Mouse (Mus musculus) hindbrain, embryonic 14.5 days (tissue): ENCODE measurements around the gene Osbpl11. TPM values are rescaled to one million over a fixed set of nuclear protein-coding genes. Genes with fewer than 3 reads are reported as not detected.
"Not testable (repeated sequence)": the region's sequence is repeated elsewhere in the genome, so short reads cannot be mapped to it uniquely, and the experiment has no call there.

Experiments used
- ATAC-seq: fragments of 200-750 bp; cut with Nextera tagmentation; 2 replicates; pipeline ENCODE4 v1.8.0; 2017; ENCODE audit warnings: moderate number of reproducible peaks, mild to moderate bottlenecking, moderate TSS enrichment, moderate library complexity; ENCODE audit not compliant: low FRiP score
- DNase-seq: peaks from one replicate; pipeline ENCODE4 v3.0.0-alpha.2; 2015; ENCODE audit warnings: low spot score
- H3K27ac ChIP-seq: fragments of 300-500 bp; sonication (generic); 2 replicates; pipeline ENCODE4 v1.5.1; 2014; ENCODE audit warnings: mild to moderate bottlenecking, moderate library complexity
- H3K27me3 ChIP-seq: fragments of 300-500 bp; sonication (generic); 2 replicates; pipeline ENCODE4 v1.6.1; 2014; ENCODE audit warnings: mild to moderate bottlenecking, low read length, mixed read lengths; ENCODE audit not compliant: control insufficient read depth, insufficient read depth
- H3K36me3 ChIP-seq: fragments of 300-500 bp; sonication (generic); replicated peaks from 2 replicates; pipeline ENCODE4 v1.6.1; 2014; ENCODE audit not compliant: control insufficient read depth, insufficient read depth
- H3K4me1 ChIP-seq: fragments of 300-500 bp; sonication (generic); replicated peaks from 2 replicates; pipeline ENCODE4 v1.6.1; 2014; ENCODE audit warnings: antibody characterized with exemption, low read length, mixed read lengths; ENCODE audit not compliant: control insufficient read depth, insufficient read depth
- H3K4me2 ChIP-seq: fragments of 300-500 bp; sonication (generic); replicated peaks from 2 replicates; pipeline ENCODE4 v1.6.1; 2014; ENCODE audit warnings: mild to moderate bottlenecking, moderate library complexity
- H3K4me3 ChIP-seq: fragments of 300-500 bp; sonication (generic); replicated peaks from 2 replicates; pipeline ENCODE4 v1.5.1; 2014; ENCODE audit warnings: mild to moderate bottlenecking, low read length
- H3K9ac ChIP-seq: fragments of 300-500 bp; sonication (generic); 2 replicates; pipeline ENCODE4 v1.6.1; 2014
- H3K9me3 ChIP-seq: fragments of 300-500 bp; sonication (generic); 2 replicates; pipeline ENCODE4 v1.6.1; 2016; ENCODE audit warnings: low read length; ENCODE audit not compliant: control insufficient read depth
- WGBS: fragments of 180-500 bp; shearing (Covaris S2); extraction: QIAGEN DNeasy Blood & Tissue Kit; methylation state at CpG from one replicate; pipeline ENCODE4 v1.1.7; 2014; 5-methylcytosine and 5-hydroxymethylcytosine counted together
- polyA plus RNA-seq: library from polyadenylated mRNA; unstranded; fragments of >200 nt; fragmentation: Nextera tagmentation; extraction: Ambion mirVana; gene quantifications from 2 replicates; pipeline ENCODE4 v1.2.1, GENCODE M21; 2014

Osbpl11 gene
- polyA plus RNA-seq, 1 experiment from 2014 or later, result 18.0 TPM

GRCm38 (mm10) chr16:33173151-33173550 is 11.7 kb upstream of the Osbpl11 start:
- no peaks in the 10 kb centered on the region for H3K4me1 ChIP-seq
- no peak for DNase-seq

GRCm38 (mm10) chr16:33174695-33175094 is 10.2 kb upstream of the Osbpl11 start:
- no peak overlapping the region for H3K4me3 ChIP-seq
- ATAC-seq (no peak), DNase-seq (no peak)
- no peaks in the 10 kb centered on the region for H3K36me3 ChIP-seq
- no peaks in the 10 kb centered on the region for H3K4me1 ChIP-seq
- no peaks in the 10 kb centered on the region for H3K9me3 ChIP-seq
- H3K4me2 ChIP-seq, result no peak overlapping the region
- no peak overlapping the region for H3K9ac ChIP-seq
- no peak overlapping the region for H3K27ac ChIP-seq
- no peaks in the 10 kb centered on the region for H3K27me3 ChIP-seq

More at GRCm38 (mm10) chr16:33173151-33173550, 11.7 kb upstream of the Osbpl11 start:
- 70% methylated on average over 5 of the region's 5 CpGs for WGBS
- no peak overlapping the region for H3K4me2 ChIP-seq
- H3K9me3 ChIP-seq, result no peaks in the 10 kb centered on the region
- no peak for ATAC-seq
- H3K27ac ChIP-seq, result no peak overlapping the region
- H3K4me3 ChIP-seq, result no peak overlapping the region
- H3K27me3 ChIP-seq, result no peaks in the 10 kb centered on the region
- H3K9ac ChIP-seq, result no peak overlapping the region
- no peaks in the 10 kb centered on the region for H3K36me3 ChIP-seq

- H3K36me3 ChIP-seq, H3K9me3 ChIP-seq, H3K27me3 ChIP-seq, H3K9ac ChIP-seq, H3K4me3 ChIP-seq, H3K4me2 ChIP-seq, DNase-seq, ATAC-seq, H3K4me1 ChIP-seq, H3K27ac ChIP-seq: not testable (repeated sequence)
- 90% methylated on average over 5 of the region's 5 CpGs for WGBS
Measured at GRCm38 (mm10) chr16:33176831-33177230, 8.0 kb upstream of the Osbpl11 start.

- Histone ChIP-seq H3K9ac (no peak overlapping the region), H3K4me2 (no peak overlapping the region), H3K36me3 (no peaks in the 10 kb centered on the region), H3K9me3 (no peaks in the 10 kb centered on the region), H3K27ac (no peak overlapping the region), H3K27me3 (no peaks in the 10 kb centered on the region), H3K4me3 (no peak overlapping the region), H3K4me1 (no peaks in the 10 kb centered on the region)
- DNase-seq, result no peak
- WGBS, result 89% methylated on average over 4 of the region's 4 CpGs
- ATAC-seq, result no peak
Measured at GRCm38 (mm10) chr16:33177722-33178121, 7.1 kb upstream of the Osbpl11 start.

GRCm38 (mm10) chr16:33178278-33179074 is 6.4 kb upstream of the Osbpl11 start:
- DNase-seq (no peak), ATAC-seq (no peak)
- Histone ChIP-seq H3K9ac (no peak overlapping the region), H3K4me2 (0 out of 2 replicates have a peak overlapping the region, but pooled peaks have one; percentile 12), H3K9me3 (no peaks in the 10 kb centered on the region), H3K36me3 (no peaks in the 10 kb centered on the region), H3K27ac (no peak overlapping the region), H3K4me1 (no peaks in the 10 kb centered on the region), H3K4me3 (no peak overlapping the region), H3K27me3 (no peaks in the 10 kb centered on the region)
- 63% methylated on average over 17 of the region's 17 CpGs for WGBS

- not testable (repeated sequence) for H3K4me1 ChIP-seq, ATAC-seq, H3K9ac ChIP-seq, H3K27me3 ChIP-seq, H3K9me3 ChIP-seq, H3K4me3 ChIP-seq, H3K27ac ChIP-seq, DNase-seq, H3K36me3 ChIP-seq, H3K4me2 ChIP-seq
- 93% methylated on average over 9 of the region's 10 CpGs for WGBS
Measured at GRCm38 (mm10) chr16:33179222-33179621, 5.6 kb upstream of the Osbpl11 start.

GRCm38 (mm10) chr16:33179911-33180310 is 5.0 kb upstream of the Osbpl11 start:
- ATAC-seq (no peak), DNase-seq (no peak)
- H3K9me3 ChIP-seq, result no peaks in the 10 kb centered on the region
- H3K27me3 ChIP-seq, result no peaks in the 10 kb centered on the region
- H3K4me2 ChIP-seq, result no peak overlapping the region
- no peak overlapping the region for H3K4me3 ChIP-seq
- 89% methylated on average over 3 of the region's 3 CpGs for WGBS
- H3K27ac ChIP-seq, result no peak overlapping the region
- no peak overlapping the region for H3K9ac ChIP-seq
- no peaks in the 10 kb centered on the region for H3K4me1 ChIP-seq
- no peaks in the 10 kb centered on the region for H3K36me3 ChIP-seq

- Histone ChIP-seq H3K9me3 (no peaks in the 10 kb centered on the region), H3K4me1 (peaks cover 2% of the 10 kb centered on the region; the same call in 1 of the 2 replicates), H3K36me3 (no peaks in the 10 kb centered on the region), H3K9ac (no peak overlapping the region), H3K27ac (no peak overlapping the region), H3K4me3 (no peak overlapping the region), H3K27me3 (no peaks in the 10 kb centered on the region), H3K4me2 (no peak overlapping the region)
- 74% methylated on average over 3 of the region's 3 CpGs for WGBS
- DNase-seq (no peak), ATAC-seq (no peak)
Measured at GRCm38 (mm10) chr16:33180793-33181192, 4.1 kb upstream of the Osbpl11 start.

- Histone ChIP-seq H3K4me1 (peaks cover 25% of the 10 kb centered on the region), H3K9ac (peak overlapping the region; percentile 96), H3K4me3 (peak overlapping the region; percentile 99), H3K4me2 (peak overlapping the region; percentile 98), H3K9me3 (no peaks in the 10 kb centered on the region), H3K27me3 (no peaks in the 10 kb centered on the region), H3K36me3 (no peaks in the 10 kb centered on the region), H3K27ac (peak overlapping the region; percentile 93)
- DNase-seq, result no peak
- peak; percentile 80 for ATAC-seq
- under 1% methylated on average over 57 of the region's 59 CpGs for WGBS
Measured at GRCm38 (mm10) chr16:33185261-33186046, 583 bp downstream of the Osbpl11 start.
